Mouse (Mus musculus) limb, embryonic 14.5 days (tissue): ENCODE results near the gene Dok4. TPM values are rescaled to one million over a fixed set of nuclear protein-coding genes. Genes with fewer than 3 reads are reported as not detected.

ENCODE experiments used
- ATAC-seq: fragments of 200-750 bp; cut with Nextera tagmentation; 2 replicates; pipeline ENCODE4 v1.8.0; 2017; ENCODE audit warnings: low read depth, moderate number of reproducible peaks, moderate TSS enrichment; ENCODE audit not compliant: low FRiP score
- DNase-seq: peaks from one replicate; pipeline ENCODE4 v3.0.0-alpha.2; 2015; ENCODE audit warnings: low spot score
- H3K27ac ChIP-seq: fragments of 300-500 bp; sonication (generic); replicated peaks from 2 replicates; pipeline ENCODE4 v1.5.1; 2014; ENCODE audit warnings: low read depth, mild to moderate bottlenecking, low read length, moderate library complexity, mixed read lengths
- H3K27me3 ChIP-seq: fragments of 300-500 bp; sonication (generic); 2 replicates; pipeline ENCODE4 v1.6.1; 2014; ENCODE audit warnings: low read length, mixed read lengths; ENCODE audit not compliant: control insufficient read depth, insufficient read depth
- H3K36me3 ChIP-seq: fragments of 300-500 bp; sonication (generic); 2 replicates; pipeline ENCODE4 v1.6.1; 2014; ENCODE audit warnings: mild to moderate bottlenecking, low read length, moderate library complexity, mixed read lengths; ENCODE audit not compliant: control insufficient read depth, insufficient read depth
- H3K4me1 ChIP-seq: fragments of 300-500 bp; sonication (generic); 2 replicates; pipeline ENCODE4 v1.6.1; 2014; ENCODE audit warnings: antibody characterized with exemption, low read length, mixed read lengths; ENCODE audit not compliant: control insufficient read depth, insufficient read depth
- H3K4me2 ChIP-seq: fragments of 300-500 bp; sonication (generic); replicated peaks from 2 replicates; pipeline ENCODE4 v1.6.1; 2014; ENCODE audit warnings: low read depth, mild to moderate bottlenecking, low read length, moderate library complexity; ENCODE audit not compliant: severe bottlenecking
- H3K4me3 ChIP-seq: fragments of 300-500 bp; sonication (generic); replicated peaks from 2 replicates; pipeline ENCODE4 v1.5.1; 2014; ENCODE audit warnings: low read length
- H3K9ac ChIP-seq: fragments of 300-500 bp; sonication (generic); 2 replicates; pipeline ENCODE4 v1.6.1; 2014; ENCODE audit warnings: mild to moderate bottlenecking, low read depth, low read length, moderate library complexity; ENCODE audit not compliant: severe bottlenecking
- H3K9me3 ChIP-seq: fragments of 300-500 bp; sonication (generic); 2 replicates; pipeline ENCODE4 v1.6.1; 2016; ENCODE audit warnings: low read length; ENCODE audit not compliant: control insufficient read depth
- POLR2A ChIP-seq: fragments of 200-500 bp; IDR thresholded peaks from 2 replicates; pipeline ENCODE4 v1.8.0; 2012; ENCODE audit warnings: inconsistent platforms, mild to moderate bottlenecking, moderate library complexity, borderline replicate concordance; ENCODE audit not compliant: insufficient read depth, insufficient read length; ENCODE audit errors: extremely low read depth
- WGBS: fragments of 180-500 bp; shearing (Covaris S2); extraction: QIAGEN DNeasy Blood & Tissue Kit; methylation state at CpG from one replicate; pipeline ENCODE4 v1.1.7; 2014; 5-methylcytosine and 5-hydroxymethylcytosine counted together
- polyA plus RNA-seq, 2 experiments: library from polyadenylated mRNA; depleted of rRNA in 1 of 2; stranded (reverse) in 1 of 2; unstranded in 1 of 2; fragments of >200 nt; fragmentation: Nextera tagmentation in 1 of 2; extraction: Ambion mirVana in 1 of 2; gene quantifications; 2 replicates each; pipeline versions ENCODE4 v1.2.1 to v1.2.3; 2012 to 2014

The Dok4 gene
- polyA plus RNA-seq, 2 experiments, result 23.3 to 29.1 TPM

DNA sequence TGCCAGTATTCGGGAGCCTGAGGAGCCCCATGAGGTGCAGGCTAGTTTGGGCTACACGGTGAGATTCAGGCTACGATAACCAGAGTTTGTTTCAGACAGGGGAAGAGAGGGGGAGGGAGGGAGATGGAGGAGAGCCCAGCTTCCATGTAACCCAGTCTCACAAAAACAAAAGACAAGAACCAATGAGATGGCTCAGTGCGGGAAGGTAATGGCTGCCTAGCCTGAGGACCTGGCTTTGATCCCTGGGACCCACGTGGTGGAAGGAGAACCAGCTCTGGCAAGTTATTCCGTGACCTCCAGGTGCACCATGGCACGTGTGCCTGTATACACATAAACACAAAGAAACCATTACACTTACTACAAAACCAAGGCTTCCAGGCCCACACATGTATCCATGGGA, 55.6 kb downstream of the Dok4 start:
- Histone ChIP-seq H3K36me3 (peaks cover 36% of the 10 kb centered on the region), H3K4me2 (no peak overlapping the region), H3K9ac (no peak overlapping the region), H3K27me3 (no peaks in the 10 kb centered on the region), H3K4me3 (no peak overlapping the region), H3K9me3 (no peaks in the 10 kb centered on the region), H3K27ac (no peak overlapping the region), H3K4me1 (no peaks in the 10 kb centered on the region)
- DNase-seq (no peak), ATAC-seq (no peak)
- TF ChIP-seq POLR2A, result no peak
- 72% methylated on average over 7 of the region's 7 CpGs for WGBS

DNA sequence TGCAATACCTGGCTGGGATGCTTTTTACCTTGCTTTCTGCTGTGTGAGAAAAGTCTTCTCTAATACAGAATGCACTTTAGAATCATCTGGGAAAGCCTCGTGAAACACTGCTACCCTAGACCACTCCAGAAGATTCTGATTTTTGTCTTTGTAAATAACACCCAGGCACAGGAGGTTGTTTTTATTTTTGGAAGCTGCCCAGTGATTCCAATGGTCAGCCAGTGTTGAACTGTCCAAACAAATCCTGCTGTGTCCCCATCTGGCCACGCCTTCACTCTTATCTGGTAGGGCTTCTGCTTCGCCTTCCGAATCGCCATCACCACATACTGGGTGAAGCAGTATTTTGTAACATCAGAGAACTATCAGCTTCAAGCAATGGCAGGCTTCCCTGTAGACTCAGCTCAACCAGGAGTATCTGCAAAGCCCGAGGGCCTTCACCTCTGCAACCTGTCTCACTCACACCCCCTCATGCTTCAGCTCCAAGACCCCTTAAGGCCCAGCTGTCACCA, 56.4 kb downstream of the Dok4 start:
- H3K4me1 ChIP-seq, result no peaks in the 10 kb centered on the region
- peaks cover 28% of the 10 kb centered on the region for H3K36me3 ChIP-seq
- DNase-seq, result no peak
- H3K4me2 ChIP-seq, result no peak overlapping the region
- no peak overlapping the region for H3K9ac ChIP-seq
- no peak overlapping the region for H3K4me3 ChIP-seq
- H3K27ac ChIP-seq, result no peak overlapping the region
- no peaks in the 10 kb centered on the region for H3K9me3 ChIP-seq
- no peak for TF ChIP-seq POLR2A
- WGBS, result 89% methylated on average over 6 of the region's 6 CpGs
- H3K27me3 ChIP-seq, result no peaks in the 10 kb centered on the region
- ATAC-seq, result no peak

DNA sequence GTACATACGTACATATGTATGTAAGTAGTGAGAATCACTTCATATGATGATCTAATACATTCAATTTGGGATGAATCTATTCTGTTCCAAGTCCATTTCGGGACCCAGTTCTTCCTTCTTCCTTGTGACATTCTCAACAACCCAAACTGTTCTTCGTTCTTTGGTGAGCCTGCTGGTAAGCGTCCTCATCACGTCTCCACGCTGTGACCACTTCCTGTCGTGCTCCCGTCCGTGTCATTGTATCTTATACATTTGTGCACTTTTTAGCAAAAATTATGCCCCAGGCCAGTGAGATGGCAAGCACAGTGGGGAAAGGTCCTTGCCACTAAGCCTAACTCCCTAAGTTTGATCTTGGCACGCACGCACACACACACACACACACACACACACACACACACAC, 58.2 kb downstream of the Dok4 start:
- ATAC-seq (no peak), DNase-seq (no peak)
- Histone ChIP-seq H3K4me1 (no peaks in the 10 kb centered on the region), H3K27ac (no peak overlapping the region), H3K9ac (no peak overlapping the region), H3K36me3 (peaks cover 13% of the 10 kb centered on the region), H3K9me3 (no peaks in the 10 kb centered on the region), H3K27me3 (no peaks in the 10 kb centered on the region), H3K4me3 (no peak overlapping the region), H3K4me2 (no peak overlapping the region)
- 90% methylated on average over 11 of the region's 11 CpGs for WGBS
- no peak for TF ChIP-seq POLR2A

- TF ChIP-seq POLR2A, result no peak
- 0% methylated on average over 1 of the region's 1 CpGs for WGBS
- ATAC-seq, result no peak
Measured at GRCm38 (mm10) chr8:94814556-94814955, 61.6 kb downstream of the Dok4 start.

More at GRCm38 (mm10) chr8:94814556-94814955, 61.6 kb downstream of the Dok4 start:
- H3K9me3 ChIP-seq, result no peaks in the 10 kb centered on the region
- H3K27me3 ChIP-seq, result no peaks in the 10 kb centered on the region
- no peak overlapping the region for H3K4me3 ChIP-seq
- no peak overlapping the region for H3K9ac ChIP-seq
- H3K4me1 ChIP-seq, result no peaks in the 10 kb centered on the region; the same call in 1 of the 2 replicates
- no peak overlapping the region for H3K4me2 ChIP-seq
- H3K27ac ChIP-seq, result no peak overlapping the region
- no peaks in the 10 kb centered on the region for H3K36me3 ChIP-seq
- no peak for DNase-seq

Other genes starting within 250 kb of the Dok4 start
- 111 and 125 TPM in 2 replicates for gene Arl2bp, start 209.7 kb downstream of the Dok4 start, polyA plus RNA-seq (2012; rRNA removed)
- gene Arl2bp, start 209.7 kb downstream of the Dok4 start, polyA plus RNA-seq (2014; fragmentation: Nextera tagmentation; extraction: Ambion mirVana), result 54.0 and 62.9 TPM in 2 replicates
- gene Pllp, start 180.1 kb downstream of the Dok4 start, polyA plus RNA-seq (2012; rRNA removed), result 1.6 and 2.1 TPM in 2 replicates
- 0.95 and 3.6 TPM in 2 replicates for gene Pllp, start 180.1 kb downstream of the Dok4 start, polyA plus RNA-seq (2014; fragmentation: Nextera tagmentation; extraction: Ambion mirVana)
- gene Ccl22, start 130.7 kb downstream of the Dok4 start, polyA plus RNA-seq (2012; rRNA removed), result not detected in 2 replicates
- gene Ccl22, start 130.7 kb downstream of the Dok4 start, polyA plus RNA-seq (2014; fragmentation: Nextera tagmentation; extraction: Ambion mirVana), result 0.14 TPM in 1 of 2 replicates, not detected in the other
- 8.7 and 10.5 TPM in 2 replicates for gene Cx3cl1, start 104.3 kb downstream of the Dok4 start, polyA plus RNA-seq (2012; rRNA removed)
- gene Cx3cl1, start 104.3 kb downstream of the Dok4 start, polyA plus RNA-seq (2014; fragmentation: Nextera tagmentation; extraction: Ambion mirVana), result 8.3 and 8.6 TPM in 2 replicates
- 0.45 TPM in 1 of 2 replicates, not detected in the other for gene Ccl17, start 65.9 kb downstream of the Dok4 start, polyA plus RNA-seq (2012; rRNA removed)
- gene Ccl17, start 65.9 kb downstream of the Dok4 start, polyA plus RNA-seq (2014; fragmentation: Nextera tagmentation; extraction: Ambion mirVana), result 0.67 TPM in 1 of 2 replicates, not detected in the other
- gene Coq9, start 38.0 kb downstream of the Dok4 start, polyA plus RNA-seq (2012; rRNA removed), result 84.5 and 88.1 TPM in 2 replicates
- 72.4 and 86.0 TPM in 2 replicates for gene Coq9, start 38.0 kb downstream of the Dok4 start, polyA plus RNA-seq (2014; fragmentation: Nextera tagmentation; extraction: Ambion mirVana)
- gene Ciapin1, start 38.0 kb downstream of the Dok4 start, polyA plus RNA-seq (2012; rRNA removed), result 55.0 and 55.2 TPM in 2 replicates
- 83.6 and 84.3 TPM in 2 replicates for gene Ciapin1, start 38.0 kb downstream of the Dok4 start, polyA plus RNA-seq (2014; fragmentation: Nextera tagmentation; extraction: Ambion mirVana)
- 129 and 135 TPM in 2 replicates for gene Polr2c, start 18.9 kb downstream of the Dok4 start, polyA plus RNA-seq (2012; rRNA removed)
- 135 and 140 TPM in 2 replicates for gene Polr2c, start 18.9 kb downstream of the Dok4 start, polyA plus RNA-seq (2014; fragmentation: Nextera tagmentation; extraction: Ambion mirVana)
- 60.1 and 60.7 TPM in 2 replicates for gene Ccdc102a, start 41.8 kb upstream of the Dok4 start, polyA plus RNA-seq (2012; rRNA removed)
- gene Ccdc102a, start 41.8 kb upstream of the Dok4 start, polyA plus RNA-seq (2014; fragmentation: Nextera tagmentation; extraction: Ambion mirVana), result 52.9 and 66.3 TPM in 2 replicates
- 0.45 and 0.90 TPM in 2 replicates for gene Adgrg5, start 47.4 kb upstream of the Dok4 start, polyA plus RNA-seq (2012; rRNA removed)
- gene Adgrg5, start 47.4 kb upstream of the Dok4 start, polyA plus RNA-seq (2014; fragmentation: Nextera tagmentation; extraction: Ambion mirVana), result 0.23 and 0.33 TPM in 2 replicates
- gene Adgrg1, start 98.4 kb upstream of the Dok4 start, polyA plus RNA-seq (2012; rRNA removed), result 25.6 and 35.2 TPM in 2 replicates
- gene Adgrg1, start 98.4 kb upstream of the Dok4 start, polyA plus RNA-seq (2014; fragmentation: Nextera tagmentation; extraction: Ambion mirVana), result 17.6 and 20.4 TPM in 2 replicates
- gene Adgrg3, start 141.4 kb upstream of the Dok4 start, polyA plus RNA-seq (2012; rRNA removed), result 6.7 and 8.0 TPM in 2 replicates
- gene Adgrg3, start 141.4 kb upstream of the Dok4 start, polyA plus RNA-seq (2014; fragmentation: Nextera tagmentation; extraction: Ambion mirVana), result 3.3 and 4.3 TPM in 2 replicates
- 0.10 and 0.12 TPM in 2 replicates for gene Drc7, start 178.8 kb upstream of the Dok4 start, polyA plus RNA-seq (2012; rRNA removed)
- gene Drc7, start 178.8 kb upstream of the Dok4 start, polyA plus RNA-seq (2014; fragmentation: Nextera tagmentation; extraction: Ambion mirVana), result 0.26 TPM in 1 of 2 replicates, not detected in the other
- gene Katnb1, start 204.9 kb upstream of the Dok4 start, polyA plus RNA-seq (2012; rRNA removed), result 31.6 and 39.4 TPM in 2 replicates
- 21.4 and 21.6 TPM in 2 replicates for gene Katnb1, start 204.9 kb upstream of the Dok4 start, polyA plus RNA-seq (2014; fragmentation: Nextera tagmentation; extraction: Ambion mirVana)